Mouse (Mus musculus) heart, embryonic 13.5 days (tissue): Measurements from ENCODE around the gene Nkx2-1. TPM values are rescaled to one million over a fixed set of nuclear protein-coding genes. Genes with fewer than 3 reads are reported as not detected.

Source experiments
- ATAC-seq: fragments of 200-750 bp; cut with Nextera tagmentation; 2 replicates; pipeline ENCODE4 v1.8.0; 2017; ENCODE audit warnings: moderate TSS enrichment; ENCODE audit not compliant: insufficient number of reproducible peaks, low FRiP score, low TSS enrichment; ENCODE audit errors: extremely low read depth
- H3K27ac ChIP-seq: fragments of 300-500 bp; sonication (generic); replicated peaks from 2 replicates; pipeline ENCODE4 v1.5.1; 2015; ENCODE audit warnings: moderate library complexity, mild to moderate bottlenecking, inconsistent platforms
- H3K27me3 ChIP-seq: fragments of 300-500 bp; sonication (generic); replicated peaks from 2 replicates; pipeline ENCODE4 v1.6.1; 2015; ENCODE audit warnings: mild to moderate bottlenecking, inconsistent platforms
- H3K36me3 ChIP-seq: fragments of 300-500 bp; sonication (generic); 2 replicates; pipeline ENCODE4 v1.6.1; 2015; ENCODE audit warnings: mild to moderate bottlenecking, inconsistent platforms
- H3K4me1 ChIP-seq: fragments of 300-500 bp; sonication (generic); 2 replicates; pipeline ENCODE4 v1.6.1; 2015; ENCODE audit warnings: inconsistent platforms
- H3K4me2 ChIP-seq: fragments of 300-500 bp; sonication (generic); 2 replicates; pipeline ENCODE4 v1.6.1; 2015; ENCODE audit warnings: inconsistent platforms, mild to moderate bottlenecking, moderate library complexity
- H3K4me3 ChIP-seq: fragments of 300-500 bp; sonication (generic); 2 replicates; pipeline ENCODE4 v1.5.1; 2015; ENCODE audit warnings: moderate library complexity, mild to moderate bottlenecking, inconsistent platforms
- H3K9ac ChIP-seq: fragments of 300-500 bp; sonication (generic); 2 replicates; pipeline ENCODE4 v1.6.1; 2015; ENCODE audit warnings: inconsistent platforms, mild to moderate bottlenecking, moderate library complexity
- H3K9me3 ChIP-seq: fragments of 300-500 bp; sonication (generic); 2 replicates; pipeline ENCODE4 v1.6.1; 2016; ENCODE audit warnings: inconsistent platforms
- WGBS: fragments of 180-500 bp; shearing (Covaris S2); methylation state at CpG from one replicate; pipeline ENCODE4 v1.1.7; 2015; ENCODE audit warnings: mixed read lengths; 5-methylcytosine and 5-hydroxymethylcytosine counted together
- polyA plus RNA-seq: library from polyadenylated mRNA; unstranded; fragments of >200 nt; fragmentation: Nextera tagmentation; extraction: Ambion mirVana; gene quantifications from 2 replicates; pipeline ENCODE4 v1.2.1, GENCODE M21; 2015

Nkx2-1 gene
- polyA plus RNA-seq: 1.6 and 2.8 TPM in 2 replicates

- Histone ChIP-seq H3K27ac (no peak within 1 kb of the TSS), H3K4me3 (peak within 1 kb of the TSS; percentile 44), H3K36me3 (no peaks in the 10 kb centered on the region), H3K9ac (no peak within 1 kb of the TSS), H3K4me2 (peak within 1 kb of the TSS; percentile 69), H3K4me1 (peaks cover 34% of the 10 kb centered on the region), H3K9me3 (no peaks in the 10 kb centered on the region), H3K27me3 (peaks cover 98% of the 10 kb centered on the region)
- ATAC-seq: no peak
- WGBS: under 1% methylated on average over 11 of the region's 11 CpGs
Measured at GRCm38 (mm10) chr12:56536884-56537265, at the start of gene Nkx2-1. TSS of gene Nkx2-1 (minus strand) at chr12:56536908.

GRCm38 (mm10) chr12:56541068-56541467 lies 4.4 kb upstream of the Nkx2-1 start:
- Histone ChIP-seq H3K9ac (no peak overlapping the region), H3K27me3 (peaks cover 89% of the 10 kb centered on the region), H3K4me2 (peak overlapping the region; percentile 54), H3K4me3 (peak overlapping the region; percentile 14), H3K36me3 (no peaks in the 10 kb centered on the region), H3K9me3 (no peaks in the 10 kb centered on the region), H3K4me1 (peaks cover 8% of the 10 kb centered on the region; the same call in 1 of the 2 replicates), H3K27ac (no peak overlapping the region)
- WGBS: 2% methylated on average over 14 of the region's 14 CpGs
- no peak for ATAC-seq

GRCm38 (mm10) chr12:56540591-56540990 lies 3.9 kb upstream of the Nkx2-1 start:
- Histone ChIP-seq H3K27me3 (peaks cover 89% of the 10 kb centered on the region), H3K9ac (no peak overlapping the region), H3K4me3 (peak overlapping the region; percentile 14; the same call in 1 of the 2 replicates), H3K27ac (no peak overlapping the region), H3K4me2 (peak overlapping the region; percentile 54), H3K9me3 (no peaks in the 10 kb centered on the region), H3K36me3 (no peaks in the 10 kb centered on the region), H3K4me1 (peaks cover 12% of the 10 kb centered on the region; the same call in 1 of the 2 replicates)
- WGBS: 3% methylated on average over 10 of the region's 10 CpGs
- no peak for ATAC-seq

- Histone ChIP-seq H3K4me2 (no peak overlapping the region), H3K9ac (no peak overlapping the region), H3K27me3 (peaks cover 93% of the 10 kb centered on the region), H3K4me1 (peaks cover 27% of the 10 kb centered on the region), H3K9me3 (no peaks in the 10 kb centered on the region), H3K36me3 (no peaks in the 10 kb centered on the region), H3K27ac (no peak overlapping the region), H3K4me3 (no peak overlapping the region)
- 5% methylated on average over 3 of the region's 3 CpGs for WGBS
- ATAC-seq: no peak
Measured at GRCm38 (mm10) chr12:56538601-56539000, 1.9 kb upstream of the Nkx2-1 start.

- Histone ChIP-seq H3K9ac (no peak overlapping the region), H3K4me2 (no peak overlapping the region), H3K36me3 (no peaks in the 10 kb centered on the region), H3K27ac (no peak overlapping the region), H3K9me3 (no peaks in the 10 kb centered on the region), H3K27me3 (peaks cover 99% of the 10 kb centered on the region), H3K4me1 (peaks cover 32% of the 10 kb centered on the region), H3K4me3 (no peak overlapping the region)
- ATAC-seq: no peak
- 2% methylated on average over 6 of the region's 6 CpGs for WGBS
Measured at GRCm38 (mm10) chr12:56537931-56538330, 1.2 kb upstream of the Nkx2-1 start.

- ATAC-seq: no peak
- no peak overlapping the region for H3K4me2 ChIP-seq
- H3K27me3 ChIP-seq: peaks cover 98% of the 10 kb centered on the region
- H3K9me3 ChIP-seq: no peaks in the 10 kb centered on the region
- no peak overlapping the region for H3K9ac ChIP-seq
- H3K4me3 ChIP-seq: no peak overlapping the region
- WGBS: under 1% methylated on average over 19 of the region's 19 CpGs
- peaks cover 34% of the 10 kb centered on the region for H3K4me1 ChIP-seq
- H3K36me3 ChIP-seq: no peaks in the 10 kb centered on the region
- H3K27ac ChIP-seq: no peak overlapping the region
Measured at GRCm38 (mm10) chr12:56537342-56537741, 634 bp upstream of the Nkx2-1 start.

GRCm38 (mm10) chr12:56536174-56536883 lies 379 bp downstream of the Nkx2-1 start:
- no peak overlapping the region for H3K9ac ChIP-seq
- H3K27ac ChIP-seq: no peak overlapping the region

GRCm38 (mm10) chr12:56535411-56536173 lies 1.1 kb downstream of the Nkx2-1 start:
- Histone ChIP-seq H3K27me3 (peaks cover 97% of the 10 kb centered on the region), H3K4me3 (peak overlapping the region; percentile 44), H3K36me3 (no peaks in the 10 kb centered on the region), H3K9me3 (no peaks in the 10 kb centered on the region), H3K4me1 (peaks cover 30% of the 10 kb centered on the region), H3K27ac (no peak overlapping the region), H3K9ac (no peak overlapping the region; the same call in 1 of the 2 replicates), H3K4me2 (peak overlapping the region; percentile 69)
- no peak for ATAC-seq
- under 1% methylated on average over 36 of the region's 36 CpGs for WGBS

More at GRCm38 (mm10) chr12:56536174-56536883, 379 bp downstream of the Nkx2-1 start:
- Histone ChIP-seq H3K4me3 (peak overlapping the region; percentile 44), H3K9me3 (no peaks in the 10 kb centered on the region), H3K4me2 (peak overlapping the region; percentile 69), H3K36me3 (no peaks in the 10 kb centered on the region), H3K27me3 (peaks cover 97% of the 10 kb centered on the region), H3K4me1 (peaks cover 34% of the 10 kb centered on the region)
- WGBS: under 1% methylated on average over 44 of the region's 44 CpGs
- ATAC-seq: no peak

- Histone ChIP-seq H3K9me3 (no peaks in the 10 kb centered on the region), H3K27ac (no peak overlapping the region), H3K9ac (peak overlapping the region; percentile 15; the same call in 1 of the 2 replicates), H3K4me3 (peak overlapping the region; percentile 44), H3K27me3 (peaks cover 97% of the 10 kb centered on the region), H3K4me1 (peaks cover 29% of the 10 kb centered on the region), H3K36me3 (no peaks in the 10 kb centered on the region), H3K4me2 (peak overlapping the region; percentile 69)
- under 1% methylated on average over 62 of the region's 62 CpGs for WGBS
- ATAC-seq: no peak
Measured at GRCm38 (mm10) chr12:56534651-56535326, 1.9 kb downstream of the Nkx2-1 start.

- peak overlapping the region; percentile 69 for H3K4me2 ChIP-seq
- WGBS: 1% methylated on average over 24 of the region's 24 CpGs
- ATAC-seq: no peak
Measured at GRCm38 (mm10) chr12:56534311-56534650, 2.4 kb downstream of the Nkx2-1 start.

More at GRCm38 (mm10) chr12:56534311-56534650, 2.4 kb downstream of the Nkx2-1 start:
- Histone ChIP-seq H3K9ac (no peak overlapping the region; the same call in 1 of the 2 replicates), H3K9me3 (no peaks in the 10 kb centered on the region), H3K4me1 (peaks cover 29% of the 10 kb centered on the region), H3K27ac (no peak overlapping the region), H3K4me3 (peak overlapping the region; percentile 44), H3K27me3 (peaks cover 97% of the 10 kb centered on the region), H3K36me3 (no peaks in the 10 kb centered on the region)
